Mouse (Mus musculus) forebrain, embryonic 14.5 days (tissue): ENCODE data around the gene Cbr4. TPM values are rescaled to one million over a fixed set of nuclear protein-coding genes. Genes with fewer than 3 reads are reported as not detected.

Experiments
- ATAC-seq: fragments of 200-750 bp; cut with Nextera tagmentation; 2 replicates; pipeline ENCODE4 v1.8.0; 2017; ENCODE audit warnings: mild to moderate bottlenecking, moderate library complexity
- DNase-seq: peaks from one replicate; pipeline ENCODE4 v3.0.0-alpha.2; 2015; ENCODE audit warnings: low spot score
- H3K27ac ChIP-seq: fragments of 300-500 bp; sonication (generic); 2 replicates; pipeline ENCODE4 v1.5.1; 2014; ENCODE audit warnings: low read depth, mild to moderate bottlenecking, control low read depth, low read length, moderate library complexity
- H3K27me3 ChIP-seq: fragments of 300-500 bp; sonication (generic); replicated peaks from 2 replicates; pipeline ENCODE4 v1.6.1; 2014; ENCODE audit warnings: low read length, control low read depth, mixed read lengths; ENCODE audit not compliant: control insufficient read depth, insufficient read depth
- H3K36me3 ChIP-seq: fragments of 300-500 bp; sonication (generic); 2 replicates; pipeline ENCODE4 v1.6.1; 2014; ENCODE audit warnings: low read length, control low read depth; ENCODE audit not compliant: control insufficient read depth, insufficient read depth
- H3K4me1 ChIP-seq: fragments of 300-500 bp; sonication (generic); 2 replicates; pipeline ENCODE4 v1.6.1; 2014; ENCODE audit warnings: antibody characterized with exemption, low read length, control low read depth; ENCODE audit not compliant: control insufficient read depth, insufficient read depth
- H3K4me2 ChIP-seq: fragments of 300-500 bp; sonication (generic); 2 replicates; pipeline ENCODE4 v1.6.1; 2014; ENCODE audit warnings: mild to moderate bottlenecking, control low read depth, low read length
- H3K4me3 ChIP-seq: fragments of 300-500 bp; sonication (generic); 2 replicates; pipeline ENCODE4 v1.5.1; 2014; ENCODE audit warnings: low read depth, low read length, control low read depth
- H3K9ac ChIP-seq: fragments of 300-500 bp; sonication (generic); 2 replicates; pipeline ENCODE4 v1.6.1; 2014; ENCODE audit warnings: mild to moderate bottlenecking, low read length, control low read depth, moderate library complexity
- H3K9me3 ChIP-seq: fragments of 300-500 bp; sonication (generic); replicated peaks from 2 replicates; pipeline ENCODE4 v1.6.1; 2016; ENCODE audit warnings: low read length, control low read depth, mixed read lengths; ENCODE audit not compliant: control insufficient read depth
- WGBS: fragments of 180-500 bp; shearing (Covaris S2); extraction: QIAGEN DNeasy Blood & Tissue Kit; methylation state at CpG from one replicate; pipeline ENCODE4 v1.1.7; 2014; 5-methylcytosine and 5-hydroxymethylcytosine counted together
- polyA plus RNA-seq: library from polyadenylated mRNA; unstranded; fragments of >200 nt; fragmentation: Nextera tagmentation; extraction: Ambion mirVana; gene quantifications from 2 replicates; pipeline ENCODE4 v1.2.1, GENCODE M21; 2014

Cbr4 gene
- polyA plus RNA-seq, 1 experiment from 2014 or later = 32.8 TPM

DNA sequence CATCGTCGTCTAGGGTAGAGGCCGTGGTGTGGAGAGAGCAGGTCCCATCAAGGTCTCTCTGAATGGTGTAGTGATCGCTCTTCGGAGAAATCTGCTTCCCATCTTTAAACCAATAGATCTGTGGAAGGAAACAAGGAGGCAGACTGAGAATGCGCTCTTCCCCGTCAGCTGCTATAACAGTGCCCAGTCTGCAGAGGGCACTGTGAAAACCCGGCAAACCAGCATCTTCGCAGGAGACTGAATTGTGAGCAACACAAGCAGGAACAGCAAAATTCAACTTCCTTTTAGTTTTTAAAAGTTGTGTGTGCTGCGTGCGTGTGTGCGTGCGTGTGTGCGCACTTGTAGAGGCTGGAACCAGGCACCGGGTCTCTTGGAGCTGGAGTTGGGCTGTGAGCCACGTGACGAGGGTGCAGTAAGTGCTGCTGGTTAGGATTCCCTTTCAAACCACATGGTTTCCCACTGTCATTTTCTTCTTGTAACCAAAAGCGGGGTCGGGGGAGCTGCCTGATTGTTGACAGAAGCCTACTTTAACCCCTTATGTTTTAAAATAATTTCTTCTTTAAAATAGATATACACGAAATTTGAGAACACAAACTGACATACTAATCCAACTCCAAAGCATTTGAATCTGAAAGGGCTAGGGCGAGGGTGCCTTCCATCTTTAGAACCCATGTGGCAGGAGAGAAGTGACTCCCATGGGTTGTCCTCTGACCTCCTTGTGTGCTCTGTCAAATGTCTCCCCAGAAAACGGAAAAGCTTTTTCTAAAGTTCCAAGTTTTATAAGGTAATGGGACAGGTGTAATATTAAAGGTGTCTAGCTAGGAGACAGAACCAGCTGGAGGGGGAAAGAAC, 44.6 kb downstream of the Cbr4 start:
- no peak for ATAC-seq
- H3K4me1 ChIP-seq = no peaks in the 10 kb centered on the region
- no peaks in the 10 kb centered on the region for H3K9me3 ChIP-seq
- no peak overlapping the region for H3K4me3 ChIP-seq
- peaks cover 25% of the 10 kb centered on the region for H3K36me3 ChIP-seq
- 77% methylated on average over 22 of the region's 22 CpGs for WGBS
- no peak overlapping the region for H3K9ac ChIP-seq
- DNase-seq = no peak
- no peak overlapping the region for H3K4me2 ChIP-seq
- no peaks in the 10 kb centered on the region for H3K27me3 ChIP-seq
- H3K27ac ChIP-seq = no peak overlapping the region

DNA sequence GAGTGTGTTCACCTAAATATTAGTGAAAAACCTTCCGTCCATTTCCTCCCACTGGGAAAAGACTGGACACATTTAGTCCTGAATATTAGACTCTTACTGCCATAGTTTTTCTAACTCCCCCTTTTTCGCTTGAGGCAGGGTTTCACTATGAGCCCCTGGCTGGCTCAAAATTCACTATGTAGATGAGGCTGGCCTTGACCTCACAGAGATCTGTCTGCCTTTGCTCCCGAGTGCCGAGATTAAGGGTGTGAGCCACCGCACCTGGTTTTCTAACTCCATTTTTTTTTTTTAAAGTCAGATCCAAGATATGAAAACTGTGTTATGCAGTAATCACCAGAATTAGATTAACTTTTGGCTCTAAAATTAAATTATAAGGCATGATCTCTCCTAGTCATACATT, 45.3 kb downstream of the Cbr4 start:
- Histone ChIP-seq H3K4me1 (no peaks in the 10 kb centered on the region), H3K9ac (no peak overlapping the region), H3K27me3 (no peaks in the 10 kb centered on the region), H3K4me3 (no peak overlapping the region), H3K27ac (no peak overlapping the region), H3K4me2 (no peak overlapping the region), H3K36me3 (peaks cover 25% of the 10 kb centered on the region), H3K9me3 (no peaks in the 10 kb centered on the region)
- no peak for ATAC-seq
- WGBS = 91% methylated on average over 5 of the region's 5 CpGs
- no peak for DNase-seq

DNA sequence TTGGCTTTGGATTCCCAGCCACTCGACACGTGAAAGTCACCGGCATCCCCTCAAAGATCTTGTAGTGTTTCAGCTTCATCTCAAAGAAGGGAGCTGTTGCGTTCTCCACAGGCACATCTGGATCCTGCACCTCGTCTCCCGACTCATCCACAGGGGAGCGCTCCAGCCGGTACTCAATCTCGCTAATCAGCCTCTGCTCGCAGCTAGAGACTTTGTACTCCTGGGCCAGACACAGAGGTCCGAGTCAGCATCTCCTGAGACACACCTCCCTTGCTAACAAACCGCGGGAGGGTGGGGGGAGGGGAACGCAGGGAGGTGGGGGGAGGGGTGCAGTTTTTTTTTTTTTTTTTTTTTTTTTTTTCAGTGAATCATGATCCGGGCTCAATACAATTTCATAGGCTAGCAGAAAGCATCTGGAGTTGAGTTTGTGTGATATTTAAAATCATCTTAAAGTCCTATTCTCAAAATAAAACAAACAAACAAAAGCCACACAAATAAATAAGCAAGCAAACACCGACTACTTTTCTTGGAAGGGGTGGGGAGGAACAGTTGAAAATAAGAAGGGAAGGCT, 45.9 kb downstream of the Cbr4 start:
- Histone ChIP-seq H3K27ac (no peak overlapping the region), H3K27me3 (no peaks in the 10 kb centered on the region), H3K9me3 (no peaks in the 10 kb centered on the region), H3K9ac (no peak overlapping the region), H3K4me1 (no peaks in the 10 kb centered on the region), H3K4me2 (no peak overlapping the region), H3K36me3 (peaks cover 29% of the 10 kb centered on the region), H3K4me3 (no peak overlapping the region)
- no peak for DNase-seq
- no peak for ATAC-seq
- 56% methylated on average over 16 of the region's 16 CpGs for WGBS

DNA sequence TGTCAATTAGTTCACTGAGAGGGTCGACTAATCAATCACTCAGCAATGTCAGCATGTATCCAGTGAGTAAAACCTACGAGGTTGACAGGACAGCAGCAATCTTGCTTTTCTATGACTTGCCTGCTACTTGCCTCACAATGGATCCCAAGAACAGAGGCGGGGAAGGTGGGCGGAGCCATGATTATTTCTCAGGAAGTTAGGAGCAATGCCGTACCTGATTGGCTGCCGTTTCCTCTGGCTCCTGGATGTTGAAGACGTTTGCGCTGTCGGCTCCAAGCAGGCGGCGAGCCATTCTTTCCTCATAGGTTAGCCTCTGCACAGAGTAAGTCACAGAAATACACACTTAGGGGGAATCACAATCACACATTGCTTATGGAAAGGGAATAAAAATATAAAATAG, 47.9 kb downstream of the Cbr4 start:
- no peak overlapping the region for H3K4me2 ChIP-seq
- H3K27me3 ChIP-seq = no peaks in the 10 kb centered on the region
- H3K9me3 ChIP-seq = no peaks in the 10 kb centered on the region
- DNase-seq = no peak
- no peak overlapping the region for H3K9ac ChIP-seq
- ATAC-seq = no peak
- no peak overlapping the region for H3K27ac ChIP-seq
- 76% methylated on average over 11 of the region's 11 CpGs for WGBS
- peaks cover 30% of the 10 kb centered on the region for H3K36me3 ChIP-seq
- no peaks in the 10 kb centered on the region for H3K4me1 ChIP-seq
- no peak overlapping the region for H3K4me3 ChIP-seq

DNA sequence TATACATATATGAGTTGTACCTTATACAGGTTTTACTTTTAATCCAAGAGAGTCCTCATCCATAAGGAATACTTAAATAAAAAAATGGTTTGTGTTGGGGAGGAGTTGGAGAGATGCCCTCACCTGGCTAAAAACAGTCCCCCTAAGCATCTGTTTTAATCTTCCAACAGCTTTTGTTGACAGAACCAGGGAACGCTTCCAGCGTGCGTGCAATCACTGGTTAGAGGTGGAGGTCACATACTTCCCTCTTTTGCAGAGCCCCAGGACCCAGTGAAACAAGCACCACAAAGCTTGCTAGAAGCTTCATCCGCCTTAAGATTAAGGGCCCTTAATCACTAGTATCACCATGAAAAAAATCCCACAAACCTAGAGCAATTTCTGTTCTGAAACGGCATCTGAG, 49.9 kb downstream of the Cbr4 start:
- Histone ChIP-seq H3K36me3 (peaks cover 18% of the 10 kb centered on the region; the same call in 1 of the 2 replicates), H3K9ac (no peak overlapping the region), H3K4me2 (no peak overlapping the region), H3K4me3 (no peak overlapping the region), H3K27ac (no peak overlapping the region), H3K27me3 (no peaks in the 10 kb centered on the region), H3K9me3 (no peaks in the 10 kb centered on the region), H3K4me1 (no peaks in the 10 kb centered on the region)
- no peak for ATAC-seq
- DNase-seq = no peak
- 90% methylated on average over 5 of the region's 5 CpGs for WGBS

- 50% methylated on average over 7 of the region's 7 CpGs for WGBS
Measured at GRCm38 (mm10) chr8:61539828-61540500, 52.4 kb downstream of the Cbr4 start.

DNA sequence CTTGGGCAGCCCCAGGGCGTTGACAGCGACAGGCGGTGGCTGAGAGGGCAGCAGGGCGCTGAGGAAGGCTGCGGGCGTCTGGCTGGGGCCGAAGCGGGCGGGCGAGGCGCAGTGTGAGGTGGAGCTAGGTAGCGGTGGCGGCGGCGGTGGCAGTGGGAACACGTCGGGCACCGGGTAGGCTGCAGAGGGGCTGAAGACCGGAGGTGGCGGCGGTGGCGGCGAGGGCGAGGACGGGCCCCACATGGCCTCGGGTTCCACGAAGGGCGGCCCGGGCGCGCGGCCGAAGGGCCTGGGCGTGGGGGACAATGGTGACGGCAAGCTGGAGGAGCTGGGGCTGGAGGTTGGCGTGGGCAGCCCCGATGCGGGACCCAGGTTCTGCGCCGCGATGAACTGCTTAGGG, 62.1 kb downstream of the Cbr4 start:
- Histone ChIP-seq H3K27me3 (no peaks in the 10 kb centered on the region), H3K4me1 (no peaks in the 10 kb centered on the region), H3K27ac (no peak overlapping the region), H3K9me3 (peaks cover 10% of the 10 kb centered on the region; the same call in 1 of the 2 replicates), H3K4me3 (no peak overlapping the region), H3K36me3 (peaks cover 19% of the 10 kb centered on the region), H3K9ac (no peak overlapping the region), H3K4me2 (no peak overlapping the region)
- DNase-seq = no peak
- no peak for ATAC-seq
- 83% methylated on average over 38 of the region's 41 CpGs for WGBS

More at GRCm38 (mm10) chr8:61539828-61540500, 52.4 kb downstream of the Cbr4 start:
- no peak overlapping the region for H3K27ac ChIP-seq
- ATAC-seq (peak; percentile 80), DNase-seq (peak; percentile 93)
- H3K4me3 ChIP-seq = no peak overlapping the region
- H3K9ac ChIP-seq = no peak overlapping the region
- H3K4me1 ChIP-seq = no peaks in the 10 kb centered on the region
- peaks cover 15% of the 10 kb centered on the region; the same call in 1 of the 2 replicates for H3K36me3 ChIP-seq
- no peaks in the 10 kb centered on the region for H3K9me3 ChIP-seq
- H3K4me2 ChIP-seq = no peak overlapping the region
- no peaks in the 10 kb centered on the region for H3K27me3 ChIP-seq

- H3K9me3 ChIP-seq = peaks cover 10% of the 10 kb centered on the region; the same call in 1 of the 2 replicates
- no peak overlapping the region for H3K27ac ChIP-seq
- no peak overlapping the region for H3K4me2 ChIP-seq
- DNase-seq (no peak), ATAC-seq (no peak)
- H3K9ac ChIP-seq = no peak overlapping the region
- H3K4me1 ChIP-seq = no peaks in the 10 kb centered on the region
- WGBS = 62% methylated on average over 27 of the region's 27 CpGs
- H3K36me3 ChIP-seq = peaks cover 19% of the 10 kb centered on the region
- no peak overlapping the region for H3K4me3 ChIP-seq
- H3K27me3 ChIP-seq = no peaks in the 10 kb centered on the region
Measured at GRCm38 (mm10) chr8:61550006-61550748, 62.6 kb downstream of the Cbr4 start.
